Mouse (Mus musculus): ENCODE results near the gene Itga5. TPM values are rescaled to one million over a fixed set of nuclear protein-coding genes. Genes with fewer than 3 reads are reported as not detected.

Itga5 gene
- polyA plus RNA-seq, 1 experiment, result 34.3 TPM

DNA sequence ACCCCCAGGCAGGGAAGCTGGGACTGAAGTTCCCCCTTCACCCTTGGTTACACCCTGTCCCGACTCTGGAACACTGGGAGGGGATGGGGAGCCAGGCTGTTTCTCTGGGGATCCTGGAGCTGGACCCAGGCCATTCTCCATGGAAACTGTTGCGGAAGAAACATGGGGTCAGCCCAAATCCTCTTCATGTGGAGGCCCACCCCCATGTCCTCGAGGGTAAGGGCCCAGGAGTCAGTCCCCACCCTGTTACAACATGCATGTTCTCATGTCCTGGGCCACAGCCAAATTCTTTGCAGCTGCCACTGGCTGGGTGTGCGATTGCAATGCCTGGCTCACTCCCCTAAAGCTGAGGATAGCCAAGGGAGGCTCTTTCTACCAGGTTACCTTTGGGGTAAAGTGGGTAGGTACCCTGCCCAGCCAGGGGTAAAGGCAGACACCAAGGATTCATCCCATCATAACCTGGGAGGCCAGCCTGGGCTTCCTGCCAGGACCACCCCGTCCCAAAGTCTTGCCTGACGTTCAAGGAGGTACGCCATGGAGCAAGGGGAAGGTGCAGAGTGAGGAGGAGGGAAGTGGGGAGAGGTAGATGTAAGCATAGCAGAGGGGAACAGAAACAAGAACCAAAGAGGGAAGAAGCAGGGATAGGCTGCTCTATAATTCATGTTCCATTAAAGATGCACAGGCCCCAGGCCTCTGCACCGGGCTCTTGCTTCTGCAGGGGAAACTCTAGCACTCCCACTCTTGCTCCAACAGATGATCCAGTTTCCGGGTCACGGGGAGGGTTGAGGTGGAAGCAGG, 50.4 kb downstream of the Itga5 start:
- Histone ChIP-seq H3K4me1 (ENCODE audit: control insufficient read depth, insufficient read depth, low read length) (peaks cover 3% of the 10 kb centered on the region; the same call in 1 of the 2 replicates), H3K4me3 (replicated peaks; ENCODE audit: extremely low read depth, low read depth, low read length) (no peak overlapping the region)
- 65% methylated on average over 10 of the region's 10 CpGs for WGBS
- no peak for DNase-seq
- TF ChIP-seq CTCF (IDR thresholded peaks at IDR 0.05; ENCODE audit: insufficient read depth, low read length), result no peak
- no peak for TF ChIP-seq POLR2A (IDR thresholded peaks at IDR 0.05; ENCODE audit: borderline replicate concordance, extremely low read depth, low read depth, low read length)

DNA sequence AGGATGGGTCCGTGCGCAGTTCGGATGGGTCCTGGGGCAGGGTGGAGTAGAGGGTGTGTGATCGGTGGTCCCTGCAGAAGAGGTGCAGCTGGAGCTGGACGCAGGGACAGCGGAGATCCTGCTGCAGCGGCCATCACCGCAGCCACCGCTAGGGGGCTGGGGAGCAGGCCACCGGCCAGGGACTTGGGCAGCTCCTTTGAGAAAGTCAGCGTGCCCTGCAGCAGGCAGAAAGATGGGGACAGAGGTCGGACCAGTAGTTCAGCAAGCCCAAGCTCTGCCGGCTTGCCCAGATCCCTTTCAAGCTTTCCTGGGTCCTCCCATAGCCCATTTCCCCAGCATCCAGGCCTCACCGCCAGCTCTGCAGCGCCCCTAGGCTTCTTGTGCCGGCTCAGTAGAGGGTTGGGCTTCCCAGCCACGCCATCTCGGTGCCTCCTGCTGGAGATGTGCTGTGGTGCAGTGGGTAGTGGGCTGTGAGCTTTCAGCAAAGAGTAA, 51.5 kb downstream of the Itga5 start:
- WGBS, result 11% methylated on average over 18 of the region's 18 CpGs
- DNase-seq, result peak; percentile 76
- Histone ChIP-seq H3K4me1 (ENCODE audit: control insufficient read depth, insufficient read depth, low read length) (peaks cover 3% of the 10 kb centered on the region; the same call in 1 of the 2 replicates), H3K4me3 (replicated peaks; ENCODE audit: extremely low read depth, low read depth, low read length) (no peak overlapping the region)
- TF ChIP-seq POLR2A (IDR thresholded peaks at IDR 0.05; ENCODE audit: borderline replicate concordance, extremely low read depth, low read depth, low read length) (no peak), CTCF (IDR thresholded peaks at IDR 0.05; ENCODE audit: insufficient read depth, low read length) (peak; percentile 77)

DNA sequence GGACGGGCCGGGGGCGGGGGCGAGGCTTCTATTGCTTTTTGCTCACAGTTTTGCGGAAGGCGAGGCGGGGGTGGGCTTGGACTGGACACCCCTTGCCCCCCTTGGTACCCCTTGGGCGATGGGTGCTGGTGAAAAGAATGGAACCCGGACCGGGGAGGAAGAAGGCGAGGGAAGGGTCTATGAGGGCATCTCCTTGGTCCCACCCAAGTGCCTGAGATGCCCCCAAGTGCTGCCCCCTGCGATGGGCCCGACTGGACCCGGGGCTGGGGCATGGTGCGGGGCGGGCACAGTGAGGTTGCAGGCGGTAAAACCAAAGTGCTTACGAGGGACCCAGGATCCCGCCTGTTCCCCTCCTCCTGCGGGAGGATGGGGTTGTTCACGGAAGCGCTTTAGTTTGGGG, 52.4 kb downstream of the Itga5 start:
- TF ChIP-seq CTCF (IDR thresholded peaks at IDR 0.05; ENCODE audit: insufficient read depth, low read length) (no peak), POLR2A (IDR thresholded peaks at IDR 0.05; ENCODE audit: borderline replicate concordance, extremely low read depth, low read depth, low read length) (no peak)
- Histone ChIP-seq H3K4me1 (ENCODE audit: control insufficient read depth, insufficient read depth, low read length) (peaks cover 3% of the 10 kb centered on the region; the same call in 1 of the 2 replicates), H3K4me3 (replicated peaks; ENCODE audit: extremely low read depth, low read depth, low read length) (no peak overlapping the region)
- no peak for DNase-seq
- 52% methylated on average over 22 of the region's 22 CpGs for WGBS

- 21% methylated on average over 18 of the region's 18 CpGs for WGBS
- peak; percentile 39 for DNase-seq
- Histone ChIP-seq H3K4me3 (replicated peaks; ENCODE audit: extremely low read depth, low read depth, low read length) (no peak overlapping the region), H3K4me1 (ENCODE audit: control insufficient read depth, insufficient read depth, low read length) (peaks cover 3% of the 10 kb centered on the region; the same call in 1 of the 2 replicates)
- TF ChIP-seq CTCF (IDR thresholded peaks at IDR 0.05; ENCODE audit: insufficient read depth, low read length) (peak; percentile 26; the same call in 1 of the 2 replicates), POLR2A (IDR thresholded peaks at IDR 0.05; ENCODE audit: borderline replicate concordance, extremely low read depth, low read depth, low read length) (no peak)
Observed at GRCm38 (mm10) chr15:103313495-103314095, 53.0 kb downstream of the Itga5 start.

GRCm38 (mm10) chr15:103310365-103310910, 56.1 kb downstream of the Itga5 start, which contains the start of gene Gpr84:
Gene Gpr84, minus strand, starts transcription at chr15:103310612.
- Histone ChIP-seq H3K4me1 (ENCODE audit: control insufficient read depth, insufficient read depth, low read length) (peaks cover 11% of the 10 kb centered on the region), H3K4me3 (replicated peaks; ENCODE audit: extremely low read depth, low read depth, low read length) (no peak within 1 kb of the TSS)
- 29% methylated on average over 6 of the region's 6 CpGs for WGBS
- no peak for TF ChIP-seq POLR2A (IDR thresholded peaks at IDR 0.05; ENCODE audit: borderline replicate concordance, extremely low read depth, low read depth, low read length)
- no peak for TF ChIP-seq CTCF (IDR thresholded peaks at IDR 0.05; ENCODE audit: insufficient read depth, low read length)
- no peak for DNase-seq

GRCm38 (mm10) chr15:103308876-103309580, 57.5 kb downstream of the Itga5 start:
- whole genome bisulfite sequencing, result 70% methylated on average over 26 of the region's 26 CpGs
- Histone ChIP-seq H3K4me3 (replicated peaks; ENCODE audit: extremely low read depth, low read depth, low read length) (no peak overlapping the region), H3K4me1 (ENCODE audit: control insufficient read depth, insufficient read depth, low read length) (peaks cover 15% of the 10 kb centered on the region)
- TF ChIP-seq POLR2A (IDR thresholded peaks at IDR 0.05; ENCODE audit: borderline replicate concordance, extremely low read depth, low read depth, low read length) (no peak), CTCF (IDR thresholded peaks at IDR 0.05; ENCODE audit: insufficient read depth, low read length) (no peak)
- no peak for DNase-seq

GRCm38 (mm10) chr15:103308056-103308875, 58.3 kb downstream of the Itga5 start:
- 36% methylated on average over 28 of the region's 28 CpGs for WGBS
- DNase-seq, result peak; percentile 43
- Histone ChIP-seq H3K4me1 (ENCODE audit: control insufficient read depth, insufficient read depth, low read length) (peaks cover 13% of the 10 kb centered on the region), H3K4me3 (replicated peaks; ENCODE audit: extremely low read depth, low read depth, low read length) (no peak overlapping the region)
- TF ChIP-seq CTCF (IDR thresholded peaks at IDR 0.05; ENCODE audit: insufficient read depth, low read length), result peak; percentile 38; the same call in 1 of the 2 replicates
- TF ChIP-seq POLR2A (IDR thresholded peaks at IDR 0.05; ENCODE audit: borderline replicate concordance, extremely low read depth, low read depth, low read length), result no peak

- H3K4me1 ChIP-seq (ENCODE audit: control insufficient read depth, insufficient read depth, low read length), result peaks cover 13% of the 10 kb centered on the region
- TF ChIP-seq POLR2A (IDR thresholded peaks at IDR 0.05; ENCODE audit: borderline replicate concordance, extremely low read depth, low read depth, low read length) (no peak), CTCF (IDR thresholded peaks at IDR 0.05; ENCODE audit: insufficient read depth, low read length) (peak; percentile 81)
- peak; percentile 92 for DNase-seq
- H3K4me3 ChIP-seq (replicated peaks; ENCODE audit: extremely low read depth, low read depth, low read length), result no peak overlapping the region
- WGBS, result 1% methylated on average over 7 of the region's 7 CpGs
Observed at GRCm38 (mm10) chr15:103307125-103307524, 59.4 kb downstream of the Itga5 start.

Measured in lung, adult 2 months (tissue).